Mouse (Mus musculus) c-Kit-positive CD71-negative TER-119-negative erythroid progenitor cells, embryonic 14.5 days (primary cell): Measurements from ENCODE around the gene Ttll4.

Experiments used
- DNase-seq: peaks from one replicate; pipeline ENCODE4 v3.0.0-alpha.2; 2013; ENCODE audit warnings: low read depth

Ttll4 gene

GRCm38 (mm10) chr1:74712046-74712445 is 50.5 kb downstream of the Ttll4 start:
- DNase-seq = no peak

DNA sequence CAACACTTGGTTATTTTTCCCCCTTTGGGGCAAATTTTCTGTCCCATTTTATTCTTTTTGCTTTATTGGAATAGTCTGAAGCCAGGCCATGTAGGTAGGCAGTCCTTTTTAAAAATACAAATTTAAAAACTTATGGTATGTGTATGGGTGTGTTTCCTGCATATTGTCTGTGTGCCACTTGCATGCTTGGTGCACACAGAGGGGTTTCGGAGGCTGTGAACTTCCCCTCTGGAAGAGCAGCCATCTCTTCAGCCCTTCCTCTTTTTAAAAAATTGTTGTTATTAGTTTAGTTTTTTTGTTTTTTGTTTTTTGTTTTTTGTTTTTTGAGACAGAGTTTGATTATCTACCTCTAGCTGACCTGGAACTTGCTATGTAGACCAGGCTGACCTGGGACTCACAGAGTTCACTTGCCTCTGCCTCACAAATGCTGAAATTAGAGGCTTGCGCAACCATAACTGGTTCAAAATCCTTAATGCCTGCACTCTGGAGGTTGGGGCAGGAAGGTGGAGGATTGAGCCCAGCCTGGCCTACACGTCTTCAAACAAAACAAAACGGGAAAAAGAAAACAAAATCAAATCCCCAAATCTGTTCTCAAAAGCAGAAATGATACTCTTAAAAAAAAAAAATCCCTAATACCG is 51.0 kb downstream of the Ttll4 start:
- no peak for DNase-seq

DNA sequence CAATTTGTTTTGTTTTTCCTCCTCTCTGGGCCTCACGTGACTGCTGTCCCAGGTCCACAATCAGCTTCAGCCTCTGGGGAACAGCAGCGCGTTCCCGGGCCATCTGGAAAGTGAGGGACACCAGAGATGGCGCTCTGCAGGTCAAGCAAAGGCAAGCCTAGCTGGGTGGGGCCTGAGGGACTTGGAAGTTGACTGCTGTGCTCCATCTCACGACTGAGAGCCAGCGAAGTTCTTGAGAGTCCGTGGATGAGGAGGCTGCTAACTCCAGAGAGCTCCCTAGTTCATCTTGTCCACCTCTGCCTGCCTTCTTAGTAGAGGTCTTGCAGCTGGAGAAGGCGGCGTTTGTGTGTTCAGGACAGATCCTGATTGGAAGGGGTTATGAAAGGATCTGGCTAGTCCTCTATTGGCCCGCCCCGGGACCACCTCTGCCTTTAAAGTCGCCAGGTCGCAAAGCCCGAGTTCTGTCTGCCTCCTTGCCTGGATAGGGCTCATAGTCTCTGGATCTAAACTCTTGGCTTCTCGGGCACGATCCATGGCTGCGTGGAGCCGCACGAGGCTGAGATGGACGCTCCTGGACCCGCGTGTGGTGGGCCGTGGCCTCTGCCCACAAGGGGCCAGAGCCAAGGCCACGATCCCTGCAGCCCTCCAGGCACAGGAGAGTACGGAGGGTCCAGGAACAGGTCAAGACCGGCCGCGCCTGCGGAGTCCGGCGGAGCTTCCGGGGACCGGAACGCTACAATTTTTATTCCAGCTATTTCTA is 51.7 kb downstream of the Ttll4 start, which contains the start of gene Cyp27a1:
Gene Cyp27a1, plus strand, starts transcription at position 476 of the 760 bp plus-strand sequence.
- no peak for DNase-seq

GRCm38 (mm10) chr1:74713859-74714730 is 52.5 kb downstream of the Ttll4 start:
- no peak for DNase-seq

- DNase-seq = no peak
These were observed 53.4 kb downstream of the Ttll4 start for GRCm38 (mm10) chr1:74714967-74715366.

GRCm38 (mm10) chr1:74715468-74715867 is 53.9 kb downstream of the Ttll4 start:
- DNase-seq = no peak

DNA sequence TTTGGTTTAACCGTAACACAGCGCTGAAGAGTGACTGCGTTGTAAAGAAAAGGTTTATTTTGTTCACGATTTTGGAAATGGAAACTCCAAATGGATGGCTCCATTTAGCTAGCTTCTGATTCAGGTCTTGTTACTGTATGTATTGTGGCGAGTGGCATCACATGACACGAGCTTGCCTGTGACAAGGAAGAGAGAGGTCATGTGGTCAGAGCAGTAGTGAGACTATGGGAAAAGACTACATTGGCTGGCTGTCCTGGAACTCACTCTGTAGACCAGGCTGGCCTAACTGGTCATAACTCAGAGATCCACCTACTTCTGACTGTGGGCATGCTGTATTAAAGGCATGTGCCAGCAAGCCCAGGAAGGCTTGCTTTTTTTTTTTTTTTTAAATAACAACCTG is 54.3 kb downstream of the Ttll4 start:
- DNase-seq = no peak

DNA sequence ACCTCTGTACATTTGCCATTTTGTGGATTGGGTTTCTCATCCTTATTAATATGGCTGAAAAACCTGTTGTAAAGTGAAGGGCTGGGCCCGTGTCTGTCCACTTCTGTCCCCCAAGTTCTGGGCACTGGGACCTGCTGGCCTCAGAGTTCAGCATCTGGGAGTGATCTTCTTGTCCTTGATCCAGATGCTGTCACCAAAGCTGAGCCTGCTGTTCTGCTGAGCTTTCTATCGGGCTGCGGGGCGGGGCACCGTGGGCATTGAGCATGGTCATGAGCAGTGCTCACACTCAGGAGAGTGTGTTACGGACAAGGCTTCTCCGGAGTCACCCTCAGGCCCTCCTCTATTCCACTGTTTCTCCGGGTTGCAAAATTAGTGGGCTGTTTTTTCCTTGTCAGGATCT is 56.6 kb downstream of the Ttll4 start:
- DNase-seq = no peak

- DNase-seq = no peak
These were observed 57.7 kb downstream of the Ttll4 start for GRCm38 (mm10) chr1:74719281-74719680.

DNA sequence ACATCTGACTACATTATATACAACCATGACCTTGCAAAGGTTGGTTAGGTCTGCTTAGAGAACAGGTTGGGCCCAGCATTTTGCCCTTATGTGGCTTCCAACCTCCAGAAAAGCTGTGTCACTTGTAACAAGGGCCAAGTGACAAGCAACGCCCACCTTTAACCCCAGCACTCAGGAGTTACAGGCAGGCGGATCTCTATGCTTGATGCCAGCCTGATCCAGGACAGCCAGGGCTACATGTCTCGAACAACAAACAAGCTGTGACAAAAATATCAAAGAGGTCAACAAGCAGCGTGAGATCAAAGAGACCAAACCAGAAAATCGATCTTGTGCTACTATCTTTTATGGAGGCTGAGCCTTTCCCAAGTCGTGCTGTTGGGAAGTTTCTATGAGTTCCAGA is 60.1 kb downstream of the Ttll4 start:
- no peak for DNase-seq

- no peak for DNase-seq
These were observed 62.2 kb downstream of the Ttll4 start for GRCm38 (mm10) chr1:74723748-74724147.

DNA sequence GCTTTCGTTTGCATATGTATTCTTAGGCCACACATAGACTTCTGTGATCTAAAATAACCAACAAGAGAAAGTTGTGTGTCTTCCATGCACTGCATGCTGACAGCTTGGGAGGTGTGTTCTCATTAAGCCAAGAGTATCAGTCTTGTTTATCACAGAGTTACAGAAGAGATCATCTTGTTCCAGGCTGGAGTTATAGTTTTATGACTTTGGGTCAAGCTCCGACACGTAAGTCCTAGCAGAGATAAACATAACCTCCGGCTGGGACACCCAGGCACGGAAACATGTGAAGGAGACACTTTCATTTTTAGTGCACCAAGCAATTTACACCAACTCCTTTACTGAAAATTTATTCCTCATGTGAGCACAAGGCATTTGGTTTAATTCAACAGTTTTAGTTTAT is 64.6 kb downstream of the Ttll4 start:
- DNase-seq = no peak

- DNase-seq = no peak
These were observed 65.1 kb downstream of the Ttll4 start for GRCm38 (mm10) chr1:74726674-74727073.

DNA sequence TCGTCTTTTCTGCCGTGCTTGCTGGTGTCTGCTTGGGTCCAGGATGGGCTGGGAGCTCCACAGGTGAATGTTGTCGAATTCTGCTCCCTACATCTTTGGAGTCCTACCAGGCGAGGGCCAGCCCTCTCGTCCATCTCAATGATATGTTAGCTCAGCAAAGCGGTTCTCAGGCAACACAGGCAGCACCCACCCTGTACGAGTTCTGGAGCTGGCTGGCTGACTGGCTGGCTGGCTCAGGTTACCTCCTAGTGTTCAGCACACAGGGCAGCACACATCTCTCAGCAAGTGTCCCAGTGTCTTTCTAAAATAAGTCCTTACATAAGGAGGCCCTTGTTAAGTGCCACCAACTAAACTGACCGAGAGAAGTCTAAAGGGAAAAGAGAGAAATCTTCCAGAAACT is 66.9 kb downstream of the Ttll4 start:
- no peak for DNase-seq

- no peak for DNase-seq
These were observed 75.4 kb downstream of the Ttll4 start for GRCm38 (mm10) chr1:74736977-74737376.

DNA sequence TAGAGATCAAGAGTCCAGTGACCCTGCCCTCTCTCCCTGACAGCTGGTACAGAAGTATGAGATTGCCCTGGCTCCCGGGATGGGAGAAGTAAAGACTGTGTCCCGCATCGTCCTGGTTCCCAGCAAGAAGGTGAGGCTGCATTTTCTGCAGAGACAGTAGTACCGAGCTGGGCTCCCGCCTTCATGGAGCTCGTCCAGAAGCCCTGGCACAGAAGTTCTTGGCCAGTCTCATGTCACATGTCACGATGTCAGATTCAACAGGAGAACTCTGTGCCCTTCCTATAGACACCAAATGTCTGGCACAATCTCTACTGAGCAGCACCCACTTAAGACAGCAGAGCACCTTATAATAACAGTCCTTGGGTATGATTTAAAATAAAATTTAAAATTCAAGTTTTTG is 76.0 kb downstream of the Ttll4 start:
- no peak for DNase-seq

- DNase-seq = no peak
These were observed 79.3 kb downstream of the Ttll4 start for GRCm38 (mm10) chr1:74740846-74741245.

- no peak for DNase-seq
These were observed 85.8 kb downstream of the Ttll4 start for GRCm38 (mm10) chr1:74747335-74747734.

GRCm38 (mm10) chr1:74748643-74749271 is 87.2 kb downstream of the Ttll4 start, which contains the start of gene Prkag3:
Prkag3 (minus strand) TSS chr1:74749221.
- DNase-seq = peak; percentile 60

GRCm38 (mm10) chr1:74749301-74749700 is 87.8 kb downstream of the Ttll4 start:
- no peak for DNase-seq

DNA sequence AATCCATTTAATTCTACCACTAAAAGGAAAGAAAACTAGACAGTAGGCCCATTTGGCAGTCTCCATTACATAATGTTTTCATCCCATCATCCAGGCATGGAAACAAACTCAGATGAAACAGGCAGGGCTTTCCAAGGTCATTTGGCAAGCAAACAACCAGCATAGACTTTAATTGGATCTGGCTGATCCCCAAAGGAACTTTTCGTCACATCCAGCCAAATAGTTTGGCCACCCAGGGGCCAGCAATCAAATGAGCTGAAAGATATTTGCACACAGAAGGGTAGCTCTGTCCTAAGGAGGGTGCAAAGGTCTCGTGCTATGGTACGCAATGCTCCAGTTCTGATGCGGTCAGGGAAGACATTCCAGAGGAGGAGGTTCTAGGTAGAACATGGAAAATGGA is 89.1 kb downstream of the Ttll4 start:
- DNase-seq = no peak

DNA sequence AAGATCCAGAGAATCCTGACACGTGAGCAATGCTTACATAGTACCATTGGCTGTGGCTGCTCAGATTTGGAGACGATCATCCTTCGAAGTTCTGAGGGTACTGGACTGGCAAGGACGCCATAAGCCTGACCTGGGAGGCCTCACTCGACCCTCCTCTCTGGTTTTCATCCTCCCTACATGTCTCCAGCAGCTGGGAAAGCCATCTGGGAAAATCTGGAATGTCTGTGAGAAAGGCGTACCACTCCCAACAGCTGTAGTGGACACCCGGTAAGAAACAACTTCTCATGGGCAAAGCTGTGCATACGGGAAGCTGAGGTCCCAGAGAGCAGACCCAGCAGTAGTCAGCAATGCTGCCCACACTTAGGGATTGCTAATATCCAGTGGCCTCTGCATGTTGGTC is 90.6 kb downstream of the Ttll4 start:
- DNase-seq = no peak
